Mouse (Mus musculus) ES-E14 (cell line): ENCODE data around the gene Fxyd5.

ENCODE experiments used
- CHD2 ChIP-seq: IDR thresholded peaks from 2 replicates; pipeline ENCODE4 v1.6.1; 2014; ENCODE audit warnings: mild to moderate bottlenecking, low read depth, low read length, inconsistent platforms
- HCFC1 ChIP-seq: IDR thresholded peaks from 2 replicates; pipeline ENCODE4 v1.6.1; 2012; ENCODE audit warnings: low read length, inconsistent platforms, borderline replicate concordance; ENCODE audit not compliant: insufficient read depth
- MAFK ChIP-seq: IDR thresholded peaks from 2 replicates; pipeline ENCODE4 v1.6.1; 2014; ENCODE audit warnings: mild to moderate bottlenecking, low read depth, low read length, inconsistent platforms; ENCODE audit not compliant: insufficient read depth
- ZC3H11A ChIP-seq: IDR thresholded peaks from 2 replicates; pipeline ENCODE4 v1.6.1; 2012; ENCODE audit warnings: low read depth, mild to moderate bottlenecking, inconsistent platforms, low read length, borderline replicate concordance
- ZNF384 ChIP-seq: IDR thresholded peaks from 2 replicates; pipeline ENCODE4 v1.6.1; 2012; ENCODE audit warnings: low read depth, low read length, inconsistent platforms

GRCm38 (mm10) chr7:31084140-31084539 is 41.9 kb upstream of the Fxyd5 start:
- no peak for TF ChIP-seq HCFC1
- no peak for TF ChIP-seq CHD2
- TF ChIP-seq ZNF384 = no peak
- TF ChIP-seq ZC3H11A = no peak
- TF ChIP-seq MAFK = no peak
